Mouse (Mus musculus) fibroblast of lung, adult 2 months (primary cell): ENCODE results near the gene Camk1g.

Experiments used
- DNase-seq: peaks from one replicate; pipeline ENCODE4 v3.0.0-alpha.2; 2011; ENCODE audit warnings: low read depth

Gene Camk1g

DNA sequence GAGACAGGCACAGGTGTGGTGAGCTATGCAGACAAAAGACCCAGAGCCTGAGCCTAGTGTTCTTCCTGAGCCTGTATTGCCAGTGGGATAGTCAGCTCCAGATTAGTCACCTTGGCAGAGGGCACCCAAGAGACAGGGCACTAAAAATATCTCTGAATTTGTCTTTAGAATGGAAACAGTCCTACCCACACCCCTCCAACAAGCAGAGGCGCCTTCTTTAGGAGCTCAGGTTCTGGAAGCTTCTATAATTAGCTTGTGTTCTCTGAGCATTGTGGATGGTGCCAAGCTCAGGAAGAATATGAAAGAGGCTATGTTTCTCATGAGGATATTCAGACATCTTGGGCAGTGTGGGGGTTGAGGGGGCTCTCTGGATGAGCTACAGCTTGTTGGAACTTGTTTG lies 37.4 kb downstream of the Camk1g start:
- no peak for DNase-seq

DNA sequence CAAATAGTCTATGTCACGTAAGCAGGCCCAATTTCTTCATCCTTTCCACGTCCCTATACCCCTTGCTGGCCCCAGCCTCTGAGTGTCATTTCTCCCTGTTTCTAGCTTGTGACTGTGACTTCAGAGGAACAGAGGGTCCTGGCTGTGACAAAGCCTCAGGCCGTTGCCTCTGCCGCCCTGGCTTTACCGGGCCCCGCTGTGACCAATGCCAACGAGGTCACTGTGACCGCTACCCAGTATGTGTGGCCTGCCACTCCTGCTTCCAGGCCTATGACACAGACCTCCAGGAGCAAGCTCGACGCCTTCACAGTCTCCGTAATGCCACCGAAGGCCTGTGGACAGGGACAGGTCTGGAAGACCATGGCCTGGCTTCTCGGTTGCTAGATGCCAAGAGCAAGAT lies 38.1 kb downstream of the Camk1g start:
- DNase-seq: no peak

DNA sequence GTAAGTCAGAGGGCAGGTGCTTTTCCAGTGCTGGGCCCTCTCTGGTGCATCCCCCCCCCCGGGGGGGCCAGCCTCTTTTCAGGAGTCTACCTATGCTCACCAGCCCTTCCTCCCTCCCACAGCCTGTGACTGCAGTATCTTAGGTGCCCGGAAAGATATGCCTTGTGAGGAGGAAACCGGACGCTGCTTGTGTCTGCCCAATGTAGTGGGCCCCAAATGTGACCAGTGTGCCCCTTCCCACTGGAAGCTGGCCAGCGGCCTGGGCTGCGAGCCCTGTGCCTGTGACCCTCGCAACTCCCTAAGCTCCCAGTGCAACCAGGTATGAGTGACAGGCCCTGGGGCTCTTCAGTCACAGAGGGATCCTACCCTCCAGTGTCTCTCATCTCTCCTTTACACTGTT lies 39.5 kb downstream of the Camk1g start:
- no peak for DNase-seq

DNA sequence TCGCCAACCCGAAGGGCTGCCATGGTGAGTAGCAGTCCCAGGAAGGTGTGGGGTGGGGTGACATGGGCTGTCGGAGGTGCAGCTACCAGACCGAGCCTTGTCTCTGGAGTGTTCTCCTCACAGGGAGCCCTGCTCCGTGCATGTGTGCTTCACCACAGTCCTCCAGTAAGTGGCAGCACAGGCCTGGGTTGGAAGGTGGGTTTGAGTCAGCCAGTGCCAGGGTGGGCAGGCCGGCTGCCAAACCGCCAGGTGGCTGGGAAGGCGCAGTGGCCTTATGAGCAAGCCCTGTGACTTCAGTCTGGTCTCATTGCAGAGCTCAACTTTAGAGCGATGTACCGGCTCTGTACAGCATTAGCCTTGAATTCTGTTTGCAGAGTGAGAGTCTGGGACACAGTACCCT lies 39.9 kb downstream of the Camk1g start:
- no peak for DNase-seq

DNA sequence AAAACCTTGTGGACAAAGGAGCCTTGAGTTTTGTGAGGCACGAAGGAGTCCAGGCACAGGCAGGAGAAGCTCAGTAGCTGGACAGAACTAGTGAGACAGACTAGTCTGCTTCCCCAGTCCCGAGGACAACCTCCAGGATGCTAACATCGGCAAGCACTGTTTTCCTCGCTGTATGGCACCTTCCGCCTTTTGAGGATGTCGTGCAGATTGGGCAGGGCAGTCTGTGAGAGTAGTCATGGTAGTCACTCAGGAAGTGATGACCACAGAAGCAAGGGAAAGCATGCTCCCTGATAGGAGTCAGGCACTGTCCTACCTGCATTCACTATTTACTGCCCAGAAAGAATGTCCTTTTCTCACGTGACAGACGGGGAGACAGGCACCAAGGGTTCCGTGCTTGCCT lies 40.5 kb downstream of the Camk1g start:
- no peak for DNase-seq

DNA sequence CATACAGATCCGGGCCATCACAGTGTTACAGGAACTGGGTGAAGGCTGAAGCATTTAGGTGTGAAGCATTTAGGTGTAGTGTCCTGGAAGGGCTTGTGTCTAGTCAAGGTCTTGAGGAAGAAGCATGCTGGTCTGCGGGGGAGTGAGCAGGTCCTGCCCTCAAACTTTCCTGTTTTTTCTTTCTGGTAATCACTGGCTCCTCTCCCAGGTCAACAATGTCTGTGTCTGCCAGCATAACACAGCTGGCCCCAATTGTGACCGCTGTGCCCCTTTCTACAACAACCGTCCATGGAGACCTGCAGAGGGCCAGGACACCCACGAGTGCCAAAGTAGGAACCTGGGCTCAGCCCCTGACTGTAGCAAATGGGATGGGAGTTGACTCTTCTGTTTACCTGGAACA lies 42.4 kb downstream of the Camk1g start:
- DNase-seq: no peak

DNA sequence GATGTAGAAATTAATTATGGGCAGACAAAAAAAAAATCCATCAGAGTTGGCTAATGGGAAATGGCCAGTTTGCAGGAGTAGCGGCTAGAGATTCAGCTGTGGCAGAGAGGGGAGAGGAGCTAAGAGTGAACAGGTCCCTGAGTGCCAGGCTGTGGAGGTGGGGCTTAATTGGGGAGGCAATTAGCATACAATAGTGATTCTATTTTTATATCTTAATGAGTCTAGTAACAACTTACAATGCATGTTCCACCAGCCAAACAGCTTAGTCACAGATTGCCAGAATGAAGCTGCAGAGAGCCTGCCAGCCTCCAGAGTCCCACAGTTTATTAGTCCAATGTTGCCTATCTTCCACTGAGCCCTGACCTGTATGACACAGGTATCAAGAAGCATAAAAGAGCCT lies 42.9 kb downstream of the Camk1g start:
- no peak for DNase-seq

DNA sequence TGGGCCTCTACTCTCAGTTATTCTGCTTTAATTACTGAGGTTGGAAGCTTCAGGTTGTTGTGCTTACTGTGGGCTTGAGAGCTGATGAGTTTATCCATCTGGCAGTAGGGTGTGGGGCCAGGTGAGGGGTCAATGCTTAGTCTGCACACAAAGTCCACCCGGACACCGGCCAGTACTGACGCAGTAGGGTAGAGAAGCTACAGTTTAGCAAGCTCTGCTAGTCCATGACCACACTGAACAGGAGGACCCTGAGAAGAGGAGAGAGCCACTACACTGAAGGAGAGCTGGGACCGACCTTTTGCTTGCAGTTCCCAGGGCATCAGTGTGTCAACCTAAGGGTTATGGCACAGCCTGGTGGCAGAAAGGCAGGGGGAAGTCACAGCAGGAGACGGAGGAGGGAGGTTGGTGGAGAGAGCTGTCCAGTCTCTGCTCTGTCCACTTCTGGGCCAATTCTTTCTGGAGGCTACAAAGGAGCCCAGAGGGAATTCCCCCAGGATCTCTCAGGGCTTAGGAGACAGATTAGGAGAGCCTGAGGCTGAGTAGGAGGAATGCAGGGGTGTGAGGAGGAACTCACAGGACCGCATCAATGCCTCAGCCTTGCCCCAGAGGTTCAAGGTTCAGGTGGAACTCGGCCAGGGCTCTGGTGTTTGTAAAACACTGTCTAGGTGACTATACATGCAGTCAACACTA lies 43.5 kb downstream of the Camk1g start:
- no peak for DNase-seq

DNA sequence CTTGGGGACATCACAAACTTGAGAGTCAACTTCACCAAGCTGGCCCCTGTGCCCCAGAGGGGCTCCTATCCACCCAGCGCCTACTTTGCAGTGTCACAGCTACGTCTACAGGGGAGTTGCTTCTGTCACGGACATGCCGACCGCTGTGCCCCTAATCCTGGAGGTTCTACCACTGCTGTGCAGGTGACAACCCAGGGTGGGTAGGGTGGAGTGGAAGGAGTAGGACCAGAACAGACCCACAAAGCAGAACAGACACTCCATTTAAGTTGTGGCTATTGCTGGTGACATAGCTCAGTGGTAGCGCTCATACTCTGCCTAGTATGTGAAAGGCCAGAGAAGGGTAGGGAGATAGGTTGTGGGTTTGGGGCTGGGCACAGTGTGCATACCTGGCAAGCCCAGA lies 44.2 kb downstream of the Camk1g start:
- no peak for DNase-seq

DNA sequence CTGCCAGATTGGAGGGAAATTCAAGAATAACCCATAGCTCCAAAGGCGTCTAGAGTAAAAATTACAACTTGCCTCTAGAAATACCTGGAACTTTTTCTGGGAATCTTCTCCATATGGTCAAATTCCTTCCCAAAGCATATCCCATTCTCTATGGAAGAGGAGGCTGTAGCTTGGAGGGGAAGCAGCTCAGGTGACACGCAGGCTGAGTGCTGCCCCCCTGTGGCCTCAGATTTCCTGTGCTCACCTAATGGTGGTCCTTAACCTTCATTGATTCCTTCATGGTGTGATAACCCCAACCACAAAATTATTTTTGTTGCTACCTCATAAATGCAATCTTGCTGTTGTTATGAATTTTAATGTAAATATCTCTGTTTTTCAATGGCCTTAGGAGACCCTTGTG lies 45.9 kb downstream of the Camk1g start:
- no peak for DNase-seq

DNA sequence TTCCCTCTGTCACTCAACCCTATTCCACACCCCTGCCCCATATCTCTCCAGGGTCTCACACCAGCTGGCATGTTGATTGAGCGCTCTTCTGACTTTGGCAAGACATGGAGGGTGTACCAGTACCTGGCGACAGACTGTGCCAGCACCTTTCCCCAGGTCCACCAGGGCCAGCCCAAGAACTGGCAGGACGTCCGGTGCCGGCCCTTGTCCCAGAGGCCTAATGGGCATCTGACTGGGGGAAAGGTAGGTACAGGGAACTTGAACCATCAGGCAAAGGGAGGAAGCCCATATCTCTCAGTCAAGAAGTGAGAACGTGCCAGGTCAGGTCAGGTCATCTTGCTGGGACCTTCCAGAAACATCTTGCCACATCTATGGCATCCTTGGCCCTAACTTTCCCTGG lies 46.4 kb downstream of the Camk1g start:
- DNase-seq: no peak

DNA sequence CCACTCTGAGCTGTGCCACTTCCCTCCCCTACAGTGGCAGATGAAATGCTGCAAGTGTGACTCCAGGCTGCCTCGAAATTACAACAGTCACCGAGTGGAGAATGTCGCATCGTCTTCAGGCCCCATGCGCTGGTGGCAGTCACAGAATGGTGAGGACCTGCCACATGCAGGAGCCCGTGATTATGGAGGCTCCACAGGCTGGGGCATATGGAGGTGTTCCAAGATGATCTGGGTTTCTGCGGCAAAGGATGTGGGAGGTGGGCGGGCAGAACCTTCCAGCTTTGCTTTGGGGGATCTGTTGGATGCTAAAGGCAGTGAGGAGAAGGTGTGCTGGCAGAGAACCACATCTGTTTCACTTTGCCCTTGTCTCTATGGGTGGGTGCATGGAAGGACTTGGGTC lies 49.7 kb downstream of the Camk1g start:
- DNase-seq: no peak

DNA sequence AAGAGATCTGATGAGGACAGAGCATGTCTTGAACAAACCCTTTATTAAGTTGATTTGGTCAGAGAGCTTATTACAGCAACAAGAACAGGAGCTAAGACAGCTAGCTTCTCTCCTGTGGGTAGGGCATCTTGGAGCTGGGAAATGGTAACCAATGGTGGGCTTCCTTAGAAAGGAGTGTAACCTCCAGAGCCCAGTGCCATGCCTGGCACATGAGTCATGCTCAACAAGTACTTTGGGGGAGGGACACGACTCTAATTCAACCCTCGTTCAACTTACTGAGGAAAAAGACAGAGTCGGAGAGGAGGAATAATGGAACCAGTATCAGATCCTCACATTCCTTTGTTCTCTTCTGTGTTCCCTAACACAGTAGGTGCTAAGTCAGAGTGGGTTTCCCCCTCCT lies 50.4 kb downstream of the Camk1g start:
- DNase-seq: no peak

DNA sequence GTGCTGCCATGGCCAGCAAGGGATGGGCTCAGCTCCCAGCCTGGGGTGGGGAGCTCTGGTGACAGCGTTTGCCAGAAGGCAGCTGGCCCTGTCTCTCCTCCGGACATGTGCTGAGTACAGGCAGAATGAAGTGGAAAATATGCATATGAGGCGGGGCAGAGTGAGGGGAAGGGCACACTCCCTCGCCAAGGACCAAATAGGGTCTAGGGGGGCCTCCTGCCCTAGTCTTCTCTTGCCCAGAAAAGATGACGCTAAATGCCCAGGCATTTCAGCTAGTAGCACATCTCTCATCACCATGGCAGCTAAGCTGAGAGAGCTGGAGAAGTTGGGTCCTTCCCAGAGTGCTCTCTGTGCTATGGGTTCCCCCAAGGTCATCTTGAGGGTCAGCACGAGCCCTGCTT lies 52.9 kb downstream of the Camk1g start:
- peak; percentile 57 for DNase-seq

DNA sequence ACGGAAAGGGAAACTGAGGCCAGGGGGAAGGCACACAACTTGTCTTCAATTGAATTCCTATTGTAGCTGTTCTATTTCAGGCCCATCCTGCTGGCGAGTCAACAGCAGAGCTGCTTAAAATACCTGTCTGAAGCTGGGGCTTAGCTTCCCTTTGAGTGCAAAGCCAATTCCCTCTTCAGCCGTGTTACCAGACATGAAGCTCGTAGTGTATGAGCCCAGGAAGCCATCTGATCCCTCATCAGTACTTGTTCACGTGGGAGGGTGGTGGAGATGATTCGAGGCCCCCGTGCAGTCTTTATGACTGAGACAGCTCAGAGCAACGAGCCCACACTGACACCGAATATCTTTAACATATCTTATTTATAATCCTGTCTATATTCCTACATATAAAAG lies 53.7 kb downstream of the Camk1g start:
- DNase-seq: no peak

DNA sequence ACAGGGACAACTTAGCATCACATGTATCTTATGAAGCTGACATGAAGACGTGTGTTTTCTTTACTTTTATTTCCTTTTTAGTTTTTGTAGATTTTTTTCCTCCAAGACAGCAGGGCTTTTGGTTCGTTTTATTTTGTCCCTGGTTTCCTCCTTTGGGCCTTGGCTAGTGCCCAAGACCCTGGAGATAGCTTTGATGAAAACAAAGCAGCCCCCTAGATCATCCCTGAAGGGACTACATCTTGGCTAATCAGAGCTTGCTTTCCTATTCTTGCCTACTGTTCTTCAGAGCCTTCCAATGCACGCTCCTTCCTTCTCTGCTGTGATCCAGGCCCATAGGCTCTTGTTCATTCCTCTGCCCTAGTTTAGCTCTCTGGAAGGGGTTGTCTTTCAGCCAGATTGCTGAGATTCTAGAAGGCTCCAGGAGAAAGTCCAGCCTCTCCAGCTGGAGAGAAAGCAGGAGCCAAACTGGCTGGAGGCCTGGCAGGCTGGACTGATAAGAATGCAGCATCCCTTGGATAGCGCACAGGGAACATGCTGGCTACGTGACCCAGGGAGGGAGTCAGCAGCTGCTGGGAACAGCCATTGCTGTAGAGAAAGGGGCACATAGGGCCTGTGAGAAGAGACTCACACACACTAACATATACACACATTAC lies 54.3 kb downstream of the Camk1g start:
- peak; percentile 61 for DNase-seq

DNA sequence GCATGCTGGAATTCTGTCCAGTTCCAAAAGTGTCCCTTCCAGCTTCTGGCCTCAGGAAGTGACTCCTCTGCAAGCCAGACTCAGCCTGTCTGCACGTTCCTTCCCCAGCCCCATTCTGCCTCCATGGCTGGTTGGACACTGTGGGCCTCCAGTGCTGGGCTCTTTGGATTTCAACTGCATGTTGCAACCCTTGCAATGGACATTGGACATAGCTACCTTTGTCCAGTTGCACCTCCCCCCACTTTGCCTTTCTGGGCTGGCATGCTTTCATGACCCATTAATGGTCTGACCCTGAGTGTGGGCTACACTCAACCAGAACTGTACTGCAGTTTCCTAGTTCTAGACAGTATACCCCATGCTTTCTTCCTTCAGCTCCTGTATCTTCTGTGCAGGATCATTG lies 58.5 kb downstream of the Camk1g start:
- no peak for DNase-seq

DNA sequence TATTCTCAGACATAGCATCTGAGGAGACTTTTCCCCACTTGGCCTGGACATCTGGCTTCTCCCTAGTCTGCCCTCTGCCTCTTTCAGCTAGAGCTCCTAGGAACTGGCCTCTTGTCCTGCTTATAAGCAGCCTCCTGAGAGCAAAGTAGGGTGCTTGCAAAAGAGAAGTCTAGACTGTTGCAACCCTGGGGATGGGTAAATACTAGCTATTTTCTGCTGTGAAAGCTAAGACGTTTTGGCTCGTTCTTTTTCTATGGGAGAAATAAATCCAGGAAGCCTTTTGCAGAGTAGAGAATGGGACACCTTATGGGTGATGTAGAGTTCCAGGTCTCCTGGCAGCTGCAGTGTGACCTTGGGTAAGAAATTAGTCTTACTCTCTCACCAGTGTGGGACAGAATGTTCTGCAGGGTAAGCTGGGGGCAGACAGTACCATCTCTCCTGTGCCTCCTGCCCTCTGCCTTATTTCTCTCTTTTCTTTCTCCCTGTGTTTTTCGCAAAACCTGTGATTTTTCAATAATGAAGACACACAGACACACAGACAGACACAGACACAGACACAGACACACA lies 59.5 kb downstream of the Camk1g start:
- no peak for DNase-seq

DNA sequence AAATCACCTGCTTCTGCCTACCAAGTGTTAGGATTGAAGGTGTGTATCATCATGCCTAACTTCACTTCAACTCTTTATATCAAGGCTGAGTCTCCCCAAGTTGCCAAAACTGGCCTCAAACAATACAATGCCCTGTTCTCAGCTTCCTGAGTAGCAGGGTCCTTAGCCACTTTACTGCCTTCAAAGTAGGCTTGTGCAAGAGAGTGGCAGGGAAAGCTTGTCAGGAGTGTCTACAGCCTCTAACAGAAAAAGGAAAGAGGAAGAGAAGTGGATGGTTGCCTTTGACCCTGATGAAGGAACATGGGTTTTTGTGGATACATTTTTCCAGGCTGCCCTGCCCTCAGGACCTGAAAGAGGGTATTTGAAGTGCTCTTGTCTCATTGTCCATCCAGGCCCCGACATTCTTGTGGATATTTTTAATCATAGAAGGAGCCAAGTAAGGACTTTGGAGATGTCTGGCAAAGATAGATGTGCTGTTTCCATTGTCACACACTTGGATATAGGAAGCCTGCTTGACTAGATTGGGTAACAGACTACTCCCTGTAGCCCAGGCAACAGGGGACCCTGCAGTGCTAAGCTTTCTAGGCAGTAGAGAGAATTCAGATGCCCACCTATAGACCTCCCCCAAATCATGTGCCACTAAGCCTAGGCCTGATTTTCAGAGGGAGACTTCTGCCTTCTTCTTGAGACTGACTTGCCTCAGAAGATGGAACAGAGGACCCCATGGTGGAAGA lies 60.1 kb downstream of the Camk1g start:
- no peak for DNase-seq

DNA sequence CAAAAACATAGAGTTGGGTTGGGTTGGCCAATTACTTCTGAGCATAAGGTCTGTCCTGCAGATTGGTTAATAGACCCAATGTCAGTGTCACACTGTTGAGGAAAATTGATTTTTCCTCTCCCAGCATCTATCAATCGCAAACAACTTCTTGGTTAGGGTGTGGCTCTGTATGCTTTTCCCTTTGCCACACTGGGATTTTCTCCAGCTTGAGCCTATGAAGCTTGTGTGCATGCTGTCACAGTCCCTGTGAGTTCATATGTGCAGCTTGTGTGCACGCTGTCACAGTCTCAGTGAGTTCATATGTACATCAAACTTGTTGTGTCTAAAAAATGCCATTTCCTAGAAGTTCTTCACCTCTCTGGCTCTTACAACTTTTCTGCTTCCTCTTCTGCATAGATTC lies 63.3 kb downstream of the Camk1g start:
- DNase-seq: no peak

DNA sequence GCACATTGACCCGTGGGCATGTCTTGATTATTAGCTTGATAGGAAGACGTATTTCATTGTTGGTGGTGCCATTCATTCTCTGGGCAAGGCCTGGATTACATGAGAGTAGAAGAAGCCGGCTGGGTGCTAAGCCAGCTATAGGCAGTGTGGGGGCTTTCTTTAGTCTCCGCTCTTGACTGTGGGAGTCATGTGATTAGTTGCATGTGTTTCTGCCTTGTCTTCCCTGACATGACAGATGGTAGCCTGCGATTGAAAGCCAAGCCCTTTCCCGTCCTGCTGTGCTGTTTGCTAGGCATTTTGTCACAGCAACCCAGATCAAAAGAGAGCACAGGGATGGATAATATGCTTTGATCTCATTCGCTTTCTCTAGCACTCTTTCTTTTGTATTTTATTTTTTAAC lies 64.7 kb downstream of the Camk1g start:
- DNase-seq: no peak

DNA sequence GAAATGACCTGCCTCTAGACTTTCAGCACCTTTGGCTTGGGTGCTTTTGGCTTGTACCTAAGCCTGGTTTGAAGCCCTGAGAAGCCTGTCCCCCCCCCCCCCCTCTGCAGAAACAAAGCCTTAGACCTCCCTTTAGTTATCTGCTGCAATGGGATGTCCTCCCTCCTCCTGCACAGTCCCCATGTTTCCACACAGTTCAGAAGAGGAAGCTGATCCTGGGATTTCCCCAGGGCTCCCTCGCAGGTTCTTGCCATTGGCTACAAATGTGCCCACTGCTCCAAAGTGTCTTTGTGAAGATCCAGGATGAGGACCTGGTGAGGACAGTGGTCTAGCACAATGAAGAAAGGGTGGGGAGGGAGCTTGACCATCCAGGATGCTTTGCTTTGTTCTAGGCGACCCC lies 67.0 kb downstream of the Camk1g start:
- no peak for DNase-seq

DNA sequence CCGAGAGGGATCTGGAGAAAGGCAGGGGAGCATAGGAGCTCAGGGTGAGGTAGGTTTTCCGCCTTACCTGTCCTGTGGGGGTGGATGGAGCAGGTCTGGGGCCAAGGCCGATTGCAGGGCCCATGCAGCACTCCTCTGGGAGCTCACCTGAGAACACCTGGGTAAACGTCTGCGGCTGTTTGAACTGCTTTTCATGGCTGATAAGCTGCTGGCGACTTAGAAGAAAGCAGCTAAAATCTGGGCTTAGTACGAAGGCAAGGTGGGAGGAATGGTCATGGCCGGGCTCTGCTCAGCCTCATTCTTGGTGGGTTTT lies 68.0 kb downstream of the Camk1g start:
- DNase-seq: no peak
